Mouse (Mus musculus): Measurements from ENCODE around the gene Ofd1. TPM values are rescaled to one million over a fixed set of nuclear protein-coding genes. Genes with fewer than 3 reads are reported as not detected.

The Ofd1 gene
- 9.2 and 9.8 TPM in 2 replicates for polyA plus RNA-seq (2014; fragmentation: Nextera tagmentation; extraction: Ambion mirVana)

DNA sequence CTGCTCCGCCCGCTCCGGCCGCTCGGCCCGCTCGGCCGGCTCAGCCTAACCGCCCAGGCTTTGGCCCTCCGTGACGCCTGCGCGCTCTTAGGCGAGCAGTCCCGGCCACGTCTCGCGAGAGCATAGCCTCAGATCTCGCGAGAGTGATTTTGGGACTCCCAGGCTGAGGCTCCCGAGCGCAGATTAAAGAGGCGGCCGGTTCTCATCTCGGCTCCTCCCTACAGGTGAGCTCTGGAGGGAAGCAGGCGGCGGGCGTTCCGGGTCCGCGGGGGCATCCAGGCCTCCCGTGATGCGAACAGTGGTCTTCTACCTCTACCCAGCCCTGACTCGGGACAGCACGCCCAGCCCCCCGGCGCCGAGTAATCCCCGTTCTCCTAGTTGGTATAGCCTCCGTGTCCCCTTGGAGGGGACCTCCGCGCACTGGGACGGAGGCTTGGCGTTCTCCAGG is at the start of gene Ofd1:
TSS of gene Ofd1 (minus strand) at position 89 of the 448 bp plus-strand sequence.
- Histone ChIP-seq H3K4me1 (ENCODE audit: control insufficient read depth, insufficient read depth, low read length) (no peaks in the 10 kb centered on the region), H3K36me3 (ENCODE audit: control insufficient read depth, insufficient read depth, low read length) (no peaks in the 10 kb centered on the region), H3K9ac (ENCODE audit: low read length) (peak within 1 kb of the TSS; percentile 71), H3K4me2 (ENCODE audit: low read depth) (peak within 1 kb of the TSS; percentile 46), H3K27me3 (ENCODE audit: control insufficient read depth, insufficient read depth, low read length) (0 out of 2 replicates have a peak, but pooled peaks cover 6% of the 10 kb centered on the region), H3K27ac (ENCODE audit: low read depth, low read length) (peak within 1 kb of the TSS; percentile 61), H3K4me3 (ENCODE audit: low read depth, low read length) (peak within 1 kb of the TSS; percentile 41), H3K9me3 (ENCODE audit: control insufficient read depth, low read length) (no peaks in the 10 kb centered on the region)
- DNase-seq (ENCODE audit: low spot score) (peak; percentile 91), ATAC-seq (ENCODE audit: insufficient read depth, low FRiP score, low TSS enrichment) (peak; percentile 99)
- WGBS: 16% methylated on average over 38 of the region's 44 CpGs

DNA sequence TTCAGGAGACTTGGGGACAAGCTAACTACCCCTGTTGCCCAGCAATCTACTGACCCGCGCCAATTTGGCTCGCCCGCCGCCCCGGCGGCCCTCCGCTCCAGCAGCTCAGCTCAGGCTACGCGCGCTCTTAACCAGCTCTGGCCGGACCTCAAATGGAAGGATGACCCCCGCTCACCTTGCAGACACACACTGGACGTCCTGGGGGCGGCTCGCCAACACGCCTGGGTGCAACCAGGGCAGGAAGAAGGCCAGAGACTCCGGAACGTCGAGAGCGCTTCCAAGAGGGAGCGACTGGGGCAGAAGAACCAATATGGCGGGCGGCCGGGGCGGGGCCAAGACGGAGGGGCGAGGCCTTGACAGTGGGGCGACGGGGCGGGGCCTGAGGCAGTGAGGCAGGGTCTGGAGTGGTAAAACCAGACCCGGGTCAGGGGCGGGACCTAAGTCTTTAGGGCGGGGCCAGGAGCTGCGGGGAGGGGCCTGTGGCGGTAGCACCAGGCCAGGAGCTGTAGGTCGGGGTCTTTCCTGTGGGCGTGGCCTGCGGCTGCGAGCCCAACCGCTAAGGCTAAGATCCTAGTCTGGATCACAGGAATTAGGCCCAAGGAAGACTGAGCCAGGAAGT is 39.0 kb upstream of the Ofd1 start, which contains the start of gene Rab9:
TSS of gene Rab9 (minus strand) at position 503 of the 619 bp plus-strand sequence.
- H3K27ac ChIP-seq (ENCODE audit: low read depth, low read length): 0 out of 2 replicates have a peak within 1 kb of the TSS, but pooled peaks have one; percentile 34
- DNase-seq (ENCODE audit: low spot score): peak; percentile 91
- H3K36me3 ChIP-seq (ENCODE audit: control insufficient read depth, insufficient read depth, low read length): no peaks in the 10 kb centered on the region
- ATAC-seq (ENCODE audit: insufficient read depth, low FRiP score, low TSS enrichment): peak; percentile 99
- no peaks in the 10 kb centered on the region for H3K27me3 ChIP-seq (ENCODE audit: control insufficient read depth, insufficient read depth, low read length)
- H3K4me2 ChIP-seq (ENCODE audit: low read depth): peak within 1 kb of the TSS; percentile 53
- no peaks in the 10 kb centered on the region for H3K9me3 ChIP-seq (ENCODE audit: control insufficient read depth, low read length)
- WGBS: 18% methylated on average over 37 of the region's 41 CpGs
- H3K4me1 ChIP-seq (ENCODE audit: control insufficient read depth, insufficient read depth, low read length): no peaks in the 10 kb centered on the region
- H3K4me3 ChIP-seq (ENCODE audit: low read depth, low read length): peak within 1 kb of the TSS; percentile 61
- peak within 1 kb of the TSS; percentile 78 for H3K9ac ChIP-seq (ENCODE audit: low read length)

DNA sequence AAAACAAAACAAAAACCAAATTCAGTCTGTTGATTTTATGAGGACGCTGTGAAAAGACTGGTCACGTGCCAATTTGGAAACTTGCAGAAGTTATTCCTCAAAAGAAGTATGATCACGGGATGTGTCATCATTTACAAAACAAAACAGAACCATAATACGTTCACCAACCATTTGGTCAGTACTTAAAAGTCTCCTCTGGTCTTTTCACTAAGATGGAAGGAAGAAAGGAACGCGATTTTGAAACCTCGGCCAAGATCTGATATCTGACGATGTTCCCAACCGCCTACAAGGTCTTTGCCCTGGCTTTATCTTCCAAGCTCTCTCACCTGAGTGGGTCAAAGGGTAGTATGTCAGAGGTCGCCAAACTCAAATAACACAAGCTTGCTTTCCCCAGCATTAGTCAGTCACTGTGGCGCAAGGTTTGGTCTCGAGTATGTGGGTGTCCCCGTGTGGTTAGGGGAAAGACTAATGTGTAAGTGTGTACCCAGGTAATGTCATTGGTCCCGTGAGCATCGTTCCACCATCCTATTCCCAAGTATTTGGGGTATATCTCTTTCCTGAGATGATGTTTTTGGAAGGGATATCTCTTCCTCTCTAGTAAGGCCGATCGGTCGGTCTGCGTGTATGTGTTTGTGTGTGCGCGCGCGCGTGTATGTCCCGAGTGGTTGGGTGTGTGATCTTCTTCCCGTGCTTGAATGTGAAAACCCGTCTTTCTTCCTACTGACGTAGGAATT is 38.3 kb upstream of the Ofd1 start:
- Histone ChIP-seq H3K9ac (ENCODE audit: low read length) (peak overlapping the region; percentile 78), H3K4me3 (ENCODE audit: low read depth, low read length) (peak overlapping the region; percentile 61), H3K9me3 (ENCODE audit: control insufficient read depth, low read length) (no peaks in the 10 kb centered on the region), H3K36me3 (ENCODE audit: control insufficient read depth, insufficient read depth, low read length) (no peaks in the 10 kb centered on the region), H3K4me1 (ENCODE audit: control insufficient read depth, insufficient read depth, low read length) (no peaks in the 10 kb centered on the region), H3K27ac (ENCODE audit: low read depth, low read length) (0 out of 2 replicates have a peak overlapping the region, but pooled peaks have one; percentile 34), H3K4me2 (ENCODE audit: low read depth) (peak overlapping the region; percentile 53), H3K27me3 (ENCODE audit: control insufficient read depth, insufficient read depth, low read length) (no peaks in the 10 kb centered on the region)
- WGBS: 24% methylated on average over 28 of the region's 28 CpGs
- ATAC-seq (ENCODE audit: insufficient read depth, low FRiP score, low TSS enrichment) (peak; percentile 7), DNase-seq (ENCODE audit: low spot score) (no peak)

DNA sequence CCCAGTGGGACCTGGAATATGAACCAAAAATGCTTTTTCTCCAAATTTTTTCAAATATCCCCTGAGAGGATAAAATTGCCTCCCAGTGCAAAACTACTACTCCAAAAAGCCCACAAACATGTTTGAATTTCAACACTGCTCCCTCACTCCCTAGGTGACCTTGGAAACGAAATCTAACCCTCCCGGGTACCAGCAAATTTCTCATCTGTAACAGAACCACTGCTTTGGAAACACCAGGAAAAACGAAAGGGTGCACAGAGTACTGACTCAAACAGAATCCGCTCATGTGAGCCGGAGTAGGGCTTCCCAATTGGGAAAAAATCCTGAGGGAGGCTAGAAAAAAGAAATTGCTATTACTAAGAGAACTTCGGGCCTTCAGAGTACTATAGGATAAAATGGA is 36.9 kb upstream of the Ofd1 start:
- WGBS: 79% methylated on average over 6 of the region's 6 CpGs

DNA sequence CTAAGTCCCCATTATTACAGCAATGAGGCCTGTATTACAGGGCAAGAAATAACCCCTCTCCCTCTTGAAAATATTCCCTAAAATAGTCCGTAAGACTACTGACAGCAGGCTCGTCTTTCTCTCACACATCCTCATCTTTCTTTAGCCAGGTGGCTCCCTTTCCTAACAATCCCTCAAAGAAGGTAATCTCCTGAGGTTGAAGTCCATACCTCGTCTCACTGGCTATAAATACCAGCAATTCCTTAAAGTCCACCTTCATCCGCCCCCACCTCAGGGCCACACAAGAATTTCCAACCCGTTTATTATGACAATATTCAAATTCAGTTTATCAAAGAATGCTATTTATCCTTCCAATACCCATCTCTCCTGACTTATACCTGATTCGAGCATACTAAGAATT is 32.1 kb upstream of the Ofd1 start:
- Histone ChIP-seq H3K9me3 (ENCODE audit: control insufficient read depth, low read length) (no peaks in the 10 kb centered on the region), H3K4me1 (ENCODE audit: control insufficient read depth, insufficient read depth, low read length) (no peaks in the 10 kb centered on the region), H3K9ac (ENCODE audit: low read length) (no peak overlapping the region), H3K27ac (ENCODE audit: low read depth, low read length) (no peak overlapping the region), H3K4me3 (ENCODE audit: low read depth, low read length) (no peak overlapping the region), H3K27me3 (ENCODE audit: control insufficient read depth, insufficient read depth, low read length) (no peaks in the 10 kb centered on the region), H3K4me2 (ENCODE audit: low read depth) (no peak overlapping the region), H3K36me3 (ENCODE audit: control insufficient read depth, insufficient read depth, low read length) (no peaks in the 10 kb centered on the region)
- 86% methylated on average over 6 of the region's 6 CpGs for WGBS
- ATAC-seq (ENCODE audit: insufficient read depth, low FRiP score, low TSS enrichment) (no peak), DNase-seq (ENCODE audit: low spot score) (no peak)

More for the DNA sequence above, 36.9 kb upstream of the Ofd1 start:
- Histone ChIP-seq H3K36me3 (ENCODE audit: control insufficient read depth, insufficient read depth, low read length) (no peaks in the 10 kb centered on the region), H3K4me3 (ENCODE audit: low read depth, low read length) (no peak overlapping the region), H3K4me1 (ENCODE audit: control insufficient read depth, insufficient read depth, low read length) (no peaks in the 10 kb centered on the region), H3K4me2 (ENCODE audit: low read depth) (no peak overlapping the region), H3K27me3 (ENCODE audit: control insufficient read depth, insufficient read depth, low read length) (no peaks in the 10 kb centered on the region), H3K9ac (ENCODE audit: low read length) (no peak overlapping the region), H3K27ac (ENCODE audit: low read depth, low read length) (no peak overlapping the region), H3K9me3 (ENCODE audit: control insufficient read depth, low read length) (no peaks in the 10 kb centered on the region)
- no peak for DNase-seq (ENCODE audit: low spot score)
- ATAC-seq (ENCODE audit: insufficient read depth, low FRiP score, low TSS enrichment): no peak

DNA sequence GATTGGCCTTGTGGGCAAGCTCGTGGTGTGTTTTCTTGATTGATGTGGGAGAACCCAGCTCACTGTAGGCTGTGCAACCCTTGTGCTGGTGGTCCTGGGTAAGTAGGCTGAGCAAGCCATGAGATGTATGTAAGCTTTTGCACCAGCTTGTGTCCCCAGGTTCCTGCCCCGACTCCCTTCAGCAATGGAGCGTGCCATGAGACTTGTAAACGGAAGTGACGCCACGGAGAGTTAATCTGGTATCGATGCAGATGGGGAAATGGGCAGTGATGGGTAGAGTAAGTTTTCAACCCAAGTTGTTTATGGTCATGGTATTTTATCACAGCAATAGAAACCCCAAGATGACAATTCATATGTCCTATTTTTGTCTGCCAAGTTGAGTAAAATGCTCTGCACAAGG is 27.8 kb upstream of the Ofd1 start:
- Histone ChIP-seq H3K4me3 (ENCODE audit: low read depth, low read length) (no peak overlapping the region), H3K27me3 (ENCODE audit: control insufficient read depth, insufficient read depth, low read length) (no peaks in the 10 kb centered on the region), H3K4me2 (ENCODE audit: low read depth) (no peak overlapping the region), H3K9ac (ENCODE audit: low read length) (no peak overlapping the region), H3K4me1 (ENCODE audit: control insufficient read depth, insufficient read depth, low read length) (no peaks in the 10 kb centered on the region), H3K36me3 (ENCODE audit: control insufficient read depth, insufficient read depth, low read length) (no peaks in the 10 kb centered on the region; the same call in 1 of the 2 replicates), H3K9me3 (ENCODE audit: control insufficient read depth, low read length) (no peaks in the 10 kb centered on the region), H3K27ac (ENCODE audit: low read depth, low read length) (no peak overlapping the region)
- WGBS: 97% methylated on average over 7 of the region's 7 CpGs
- ATAC-seq (ENCODE audit: insufficient read depth, low FRiP score, low TSS enrichment) (no peak), DNase-seq (ENCODE audit: low spot score) (no peak)

DNA sequence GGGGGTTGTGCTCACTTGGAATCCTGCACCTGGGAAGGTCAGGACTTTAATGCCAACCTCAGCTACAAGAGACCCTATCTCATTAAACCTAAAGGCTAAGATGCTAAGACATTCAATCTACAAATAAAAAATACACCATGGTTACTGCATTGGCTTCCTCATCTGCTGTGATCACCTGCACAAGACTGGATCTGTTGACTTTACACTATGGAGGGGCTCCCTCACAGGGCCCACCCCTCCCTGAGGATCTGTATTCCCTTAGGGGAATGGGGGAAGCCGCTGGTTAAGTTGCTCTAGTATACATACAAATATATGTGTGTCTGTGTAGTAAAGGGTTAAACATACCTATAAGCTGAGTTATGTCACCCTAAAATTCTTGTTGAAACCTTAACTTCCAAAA is 15.0 kb upstream of the Ofd1 start:
- Histone ChIP-seq H3K9me3 (ENCODE audit: control insufficient read depth, low read length) (no peaks in the 10 kb centered on the region), H3K4me3 (ENCODE audit: low read depth, low read length) (no peak overlapping the region), H3K27me3 (ENCODE audit: control insufficient read depth, insufficient read depth, low read length) (no peaks in the 10 kb centered on the region), H3K9ac (ENCODE audit: low read length) (no peak overlapping the region), H3K4me2 (ENCODE audit: low read depth) (no peak overlapping the region), H3K36me3 (ENCODE audit: control insufficient read depth, insufficient read depth, low read length) (no peaks in the 10 kb centered on the region), H3K4me1 (ENCODE audit: control insufficient read depth, insufficient read depth, low read length) (no peaks in the 10 kb centered on the region), H3K27ac (ENCODE audit: low read depth, low read length) (no peak overlapping the region)
- ATAC-seq (ENCODE audit: insufficient read depth, low FRiP score, low TSS enrichment) (no peak), DNase-seq (ENCODE audit: low spot score) (no peak)
- WGBS: 96% methylated on average over 1 of the region's 1 CpGs

DNA sequence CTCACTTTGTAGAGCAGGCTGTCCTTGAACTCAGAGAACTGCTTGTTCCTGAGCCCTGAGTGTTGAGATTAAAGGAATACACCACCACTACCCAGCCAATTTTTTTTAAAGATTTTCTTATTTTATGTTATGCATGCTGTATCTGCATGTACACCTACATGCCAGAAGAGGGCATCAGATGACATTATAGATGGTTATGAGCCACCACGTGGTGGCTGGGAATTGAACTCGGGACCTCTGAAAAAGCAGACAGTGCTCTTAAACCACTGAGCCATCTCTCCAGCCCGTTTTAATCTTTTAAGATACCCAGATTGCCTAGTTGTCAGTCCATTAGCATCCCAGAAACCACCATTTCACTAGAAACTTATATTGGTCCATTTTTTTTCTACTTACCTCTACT is 13.8 kb upstream of the Ofd1 start:
- DNase-seq (ENCODE audit: low spot score): no peak
- Histone ChIP-seq H3K9ac (ENCODE audit: low read length) (no peak overlapping the region), H3K4me3 (ENCODE audit: low read depth, low read length) (no peak overlapping the region), H3K4me2 (ENCODE audit: low read depth) (no peak overlapping the region), H3K27me3 (ENCODE audit: control insufficient read depth, insufficient read depth, low read length) (no peaks in the 10 kb centered on the region), H3K9me3 (ENCODE audit: control insufficient read depth, low read length) (no peaks in the 10 kb centered on the region), H3K36me3 (ENCODE audit: control insufficient read depth, insufficient read depth, low read length) (no peaks in the 10 kb centered on the region), H3K4me1 (ENCODE audit: control insufficient read depth, insufficient read depth, low read length) (no peaks in the 10 kb centered on the region), H3K27ac (ENCODE audit: low read depth, low read length) (no peak overlapping the region)
- no peak for ATAC-seq (ENCODE audit: insufficient read depth, low FRiP score, low TSS enrichment)
- 76% methylated on average over 3 of the region's 3 CpGs for WGBS

Measured in neural tube, embryonic 11.5 days (tissue).